Mouse (Mus musculus): ENCODE results near the gene B430306N03Rik. TPM values are rescaled to one million over a fixed set of nuclear protein-coding genes. Genes with fewer than 3 reads are reported as not detected.

B430306N03Rik gene
- polyA plus RNA-seq, 1 experiment from 2014 or later, result 0.03 TPM

GRCm38 (mm10) chr17:48278381-48278780 is 37.6 kb upstream of the B430306N03Rik start:
- CTCF ChIA-PET, result interaction anchor here (1.6 kb wide), 1 partner anchor 9 kb away, joined by 5 read pairs; no protein-coding TSS in a partner anchor
- POLR2A ChIA-PET, result no interaction called here
- peaks cover 4% of the 10 kb centered on the region for H3K27me3 ChIP-seq
- in situ Hi-C loops (cut with MboI; ENCODE audit: low pct_unique_long_range_greater_than_20kb), result loop anchor here (5.0 to 25.0 kb wide), 3 partner anchors 59 to 334 kb away; partner anchors contain the start of gene Nfya
- ATAC-seq, result no peak
- TF ChIP-seq CTCF (IDR thresholded peaks at IDR 0.05), result no peak
- no peak for DNase-seq (ENCODE audit: low read depth, low spot score)

GRCm38 (mm10) chr17:48279002-48279401 is 36.9 kb upstream of the B430306N03Rik start:
- POLR2A ChIA-PET, result no interaction called here
- no peak for TF ChIP-seq CTCF (IDR thresholded peaks at IDR 0.05)
- no peak for ATAC-seq
- no peak for DNase-seq (ENCODE audit: low read depth, low spot score)
- H3K27me3 ChIP-seq, result peaks cover 4% of the 10 kb centered on the region
- in situ Hi-C loops (cut with MboI; ENCODE audit: low pct_unique_long_range_greater_than_20kb), result loop anchor here (5.0 to 25.0 kb wide), 3 partner anchors 58 to 333 kb away; partner anchors contain the start of gene Nfya
- CTCF ChIA-PET, result no interaction called here

GRCm38 (mm10) chr17:48280943-48281738 is 34.8 kb upstream of the B430306N03Rik start:
- CTCF ChIA-PET, result interaction anchor here (1.2 kb wide), 1 partner anchor 56 kb away, joined by 6 read pairs; no protein-coding TSS in a partner anchor
- ATAC-seq, result no peak
- peaks cover 4% of the 10 kb centered on the region for H3K27me3 ChIP-seq
- DNase-seq (ENCODE audit: low read depth, low spot score), result no peak
- in situ Hi-C loops (cut with MboI; ENCODE audit: low pct_unique_long_range_greater_than_20kb), result loop anchor here (25.0 kb wide), 1 partner anchor 331 kb away; no protein-coding TSS in a partner anchor
- POLR2A ChIA-PET, result no interaction called here
- TF ChIP-seq CTCF (IDR thresholded peaks at IDR 0.05), result no peak

GRCm38 (mm10) chr17:48281739-48282085 is 34.2 kb upstream of the B430306N03Rik start:
- CTCF ChIA-PET, result no interaction called here
- DNase-seq (ENCODE audit: low read depth, low spot score), result no peak
- peaks cover 4% of the 10 kb centered on the region for H3K27me3 ChIP-seq
- ATAC-seq, result no peak
- TF ChIP-seq CTCF (IDR thresholded peaks at IDR 0.05), result no peak
- in situ Hi-C loops (cut with MboI; ENCODE audit: low pct_unique_long_range_greater_than_20kb), result loop anchor here (25.0 kb wide), 1 partner anchor 331 kb away; no protein-coding TSS in a partner anchor
- POLR2A ChIA-PET, result no interaction called here

- in situ Hi-C loops (cut with MboI; ENCODE audit: low pct_unique_long_range_greater_than_20kb), result loop anchor here (25.0 kb wide), 1 partner anchor 326 kb away; no protein-coding TSS in a partner anchor
- DNase-seq (ENCODE audit: low read depth, low spot score), result no peak
These were observed 29.2 kb upstream of the B430306N03Rik start for GRCm38 (mm10) chr17:48286765-48287164.

GRCm38 (mm10) chr17:48287276-48287675 is 28.7 kb upstream of the B430306N03Rik start:
- CTCF ChIA-PET, result interaction anchor here (0.9 to 1.4 kb wide), 7 partner anchors 9 to 49 kb away, joined by 3 to 5 read pairs (median 4); no protein-coding TSS in a partner anchor
- TF ChIP-seq CTCF (IDR thresholded peaks at IDR 0.05), result peak; percentile 35
- in situ Hi-C loops (cut with MboI; ENCODE audit: low pct_unique_long_range_greater_than_20kb), result loop anchor here (25.0 kb wide), 1 partner anchor 325 kb away; no protein-coding TSS in a partner anchor
- no peak for DNase-seq (ENCODE audit: low read depth, low spot score)
- POLR2A ChIA-PET, result no interaction called here
- no peak for ATAC-seq
- peaks cover 4% of the 10 kb centered on the region for H3K27me3 ChIP-seq

More at GRCm38 (mm10) chr17:48286765-48287164, 29.2 kb upstream of the B430306N03Rik start:
- ChIA-PET CTCF (interaction anchor here (0.9 to 1.6 kb wide), 6 partner anchors 9 to 50 kb away, joined by 3 to 5 read pairs (median 4); no protein-coding TSS in a partner anchor), POLR2A (interaction anchor here (0.8 kb wide), 1 partner anchor 16 kb away, joined by 3 read pairs; no protein-coding TSS in a partner anchor)
- peak; percentile 43 for TF ChIP-seq CTCF (IDR thresholded peaks at IDR 0.05)
- H3K27me3 ChIP-seq, result peaks cover 4% of the 10 kb centered on the region
- ATAC-seq, result no peak

GRCm38 (mm10) chr17:48293500-48294194 is 22.3 kb upstream of the B430306N03Rik start:
- ChIA-PET CTCF (interaction anchor here (1.0 to 1.3 kb wide), 2 partner anchors 13 to 44 kb away, joined by 3 read pairs; no protein-coding TSS in a partner anchor), POLR2A (no interaction called here)
- in situ Hi-C loops (cut with MboI; ENCODE audit: low pct_unique_long_range_greater_than_20kb), result loop anchor here (25.0 kb wide), 1 partner anchor 319 kb away; no protein-coding TSS in a partner anchor
- H3K27me3 ChIP-seq, result peaks cover 4% of the 10 kb centered on the region
- no peak for ATAC-seq
- no peak for DNase-seq (ENCODE audit: low read depth, low spot score)
- TF ChIP-seq CTCF (IDR thresholded peaks at IDR 0.05), result no peak

- in situ Hi-C loops (cut with MboI; ENCODE audit: low pct_unique_long_range_greater_than_20kb), result loop anchor here (25.0 kb wide), 1 partner anchor 313 kb away; no protein-coding TSS in a partner anchor
- POLR2A ChIA-PET, result no interaction called here
- TF ChIP-seq CTCF (IDR thresholded peaks at IDR 0.05), result no peak
- CTCF ChIA-PET, result interaction anchor here (1.1 kb wide), 1 partner anchor 10 kb away, joined by 3 read pairs; no protein-coding TSS in a partner anchor
- DNase-seq (ENCODE audit: low read depth, low spot score) (no peak), ATAC-seq (no peak)
- peaks cover 5% of the 10 kb centered on the region for H3K27me3 ChIP-seq
These were observed 16.7 kb upstream of the B430306N03Rik start, which contains the start of gene Treml2 for GRCm38 (mm10) chr17:48299203-48299602. Gene Treml2, plus strand, starts transcription at chr17:48299498.

- no peak for ATAC-seq
- H3K27me3 ChIP-seq, result peaks cover 5% of the 10 kb centered on the region
- POLR2A ChIA-PET, result no interaction called here
- CTCF ChIA-PET, result interaction anchor here (1.1 kb wide), 1 partner anchor 11 kb away, joined by 3 read pairs; no protein-coding TSS in a partner anchor
- in situ Hi-C loops (cut with MboI; ENCODE audit: low pct_unique_long_range_greater_than_20kb), result loop anchor here (25.0 kb wide), 1 partner anchor 313 kb away; no protein-coding TSS in a partner anchor
- TF ChIP-seq CTCF (IDR thresholded peaks at IDR 0.05), result no peak
- no peak for DNase-seq (ENCODE audit: low read depth, low spot score)
These were observed 16.2 kb upstream of the B430306N03Rik start for GRCm38 (mm10) chr17:48299756-48300155.

- CTCF ChIA-PET, result interaction anchor here (1.0 to 1.1 kb wide), 2 partner anchors 11 to 13 kb away, joined by 3 to 4 read pairs; no protein-coding TSS in a partner anchor
- POLR2A ChIA-PET, result no interaction called here
- ATAC-seq, result no peak
- no peak for TF ChIP-seq CTCF (IDR thresholded peaks at IDR 0.05)
- in situ Hi-C loops (cut with MboI; ENCODE audit: low pct_unique_long_range_greater_than_20kb), result no loop called here
- no peak for DNase-seq (ENCODE audit: low read depth, low spot score)
- H3K27me3 ChIP-seq, result peaks cover 5% of the 10 kb centered on the region
These were observed 15.7 kb upstream of the B430306N03Rik start for GRCm38 (mm10) chr17:48300199-48300598.

Measured in Patski (cell line).